Mouse (Mus musculus): ENCODE results near the gene Evi5. TPM values are rescaled to one million over a fixed set of nuclear protein-coding genes. Genes with fewer than 3 reads are reported as not detected.

Gene Evi5
- polyA plus RNA-seq, 1 experiment from 2014 or later, result 57.4 TPM

DNA sequence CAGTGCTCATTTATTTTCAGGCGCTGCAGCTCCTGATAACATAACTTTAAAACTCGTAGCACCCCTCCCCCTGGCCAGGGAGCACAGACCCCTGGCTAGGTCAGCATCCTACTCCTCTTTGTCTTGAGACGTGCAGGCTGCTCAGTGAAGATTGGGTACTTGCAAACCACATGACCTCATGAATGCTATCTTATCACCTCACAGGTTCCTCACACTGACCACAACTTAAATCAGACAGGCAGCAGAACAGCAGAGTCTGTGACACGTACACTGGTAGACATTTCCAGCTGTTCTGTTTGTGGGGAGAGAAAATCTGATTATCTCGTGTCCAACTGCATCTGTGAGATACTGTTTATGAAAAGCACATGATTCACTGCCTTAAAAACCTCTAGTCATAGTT, 115.8 kb downstream of the Evi5 start:
- Histone ChIP-seq H3K36me3 (replicated peaks) (no peaks in the 10 kb centered on the region), H3K4me2 (no peak overlapping the region), H3K9me3 (no peaks in the 10 kb centered on the region), H3K4me3 (replicated peaks) (no peak overlapping the region), H3K4me1 (no peaks in the 10 kb centered on the region), H3K9ac (no peak overlapping the region), H3K27me3 (no peaks in the 10 kb centered on the region), H3K27ac (no peak overlapping the region)
- ATAC-seq (ENCODE audit: low FRiP score), result no peak
- WGBS, result 72% methylated on average over 5 of the region's 5 CpGs

DNA sequence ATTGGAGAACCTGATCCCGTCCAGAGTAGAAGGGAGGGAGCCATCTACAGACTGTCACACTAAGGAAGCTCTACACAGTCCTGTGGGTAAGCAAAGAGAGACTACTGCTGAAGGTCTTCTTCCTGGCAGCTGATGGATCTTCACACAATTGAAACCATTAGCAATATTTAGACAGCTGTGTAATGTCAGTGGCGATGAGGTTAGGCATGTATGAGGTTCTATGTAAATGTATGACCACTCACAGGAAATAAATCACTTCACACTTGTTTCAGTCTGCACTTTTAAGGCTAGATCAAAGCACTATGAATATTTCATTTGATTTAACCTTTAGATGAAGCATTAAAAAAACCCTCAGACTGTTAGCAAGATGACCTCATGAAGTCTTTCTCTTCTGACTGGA, 118.8 kb downstream of the Evi5 start:
- no peaks in the 10 kb centered on the region for H3K4me1 ChIP-seq
- WGBS, result 76% methylated on average over 2 of the region's 2 CpGs
- no peak overlapping the region for H3K9ac ChIP-seq
- H3K36me3 ChIP-seq (replicated peaks), result no peaks in the 10 kb centered on the region
- H3K4me3 ChIP-seq (replicated peaks), result no peak overlapping the region
- H3K4me2 ChIP-seq, result no peak overlapping the region
- H3K27ac ChIP-seq, result no peak overlapping the region
- ATAC-seq (ENCODE audit: low FRiP score), result no peak
- no peaks in the 10 kb centered on the region for H3K27me3 ChIP-seq
- no peaks in the 10 kb centered on the region for H3K9me3 ChIP-seq

DNA sequence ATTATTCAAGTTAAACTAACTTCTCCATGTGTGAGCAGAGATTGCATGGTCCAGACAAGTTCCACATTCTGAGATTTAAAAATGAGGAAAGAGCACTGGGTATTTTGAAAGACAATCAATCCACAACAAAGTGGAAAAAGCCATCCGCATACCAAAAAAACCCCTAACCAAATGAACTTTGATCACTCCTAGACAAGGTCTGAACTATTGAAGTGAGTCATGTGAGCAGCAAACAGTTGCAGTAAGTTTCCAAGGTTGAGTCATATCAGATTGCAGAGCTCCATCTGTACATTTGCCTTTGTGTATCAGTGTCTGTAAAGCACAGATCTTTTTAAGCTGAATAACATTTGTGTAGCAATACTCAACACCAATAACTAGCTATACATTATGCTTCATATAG, 120.2 kb downstream of the Evi5 start:
- no peaks in the 10 kb centered on the region for H3K36me3 ChIP-seq (replicated peaks)
- no peak overlapping the region for H3K4me2 ChIP-seq
- no peak overlapping the region for H3K9ac ChIP-seq
- 97% methylated on average over 1 of the region's 1 CpGs for WGBS
- H3K4me1 ChIP-seq, result no peaks in the 10 kb centered on the region; the same call in 1 of the 2 replicates
- no peaks in the 10 kb centered on the region for H3K9me3 ChIP-seq
- ATAC-seq (ENCODE audit: low FRiP score), result no peak
- H3K27me3 ChIP-seq, result no peaks in the 10 kb centered on the region
- H3K27ac ChIP-seq, result no peak overlapping the region
- no peak overlapping the region for H3K4me3 ChIP-seq (replicated peaks)

DNA sequence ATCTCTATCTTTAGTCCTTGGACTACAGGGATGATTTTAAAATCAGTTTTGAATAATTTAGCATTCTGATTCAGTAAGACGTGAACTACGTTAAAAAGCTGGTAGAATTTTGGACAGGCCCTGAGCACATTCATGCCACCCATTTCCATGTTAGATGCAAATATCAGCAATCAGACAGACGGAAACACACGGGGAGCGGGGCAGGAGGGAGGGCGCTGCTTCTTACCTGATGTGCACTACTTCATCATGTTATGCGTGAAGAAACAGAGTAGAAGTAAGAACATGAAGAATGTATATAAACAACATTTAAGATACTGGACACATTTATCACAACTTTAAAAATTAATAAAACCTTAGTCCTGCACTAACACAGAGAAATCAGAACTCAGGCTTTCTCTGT, 121.3 kb downstream of the Evi5 start:
- Histone ChIP-seq H3K4me3 (replicated peaks) (no peak overlapping the region), H3K9ac (no peak overlapping the region), H3K27ac (no peak overlapping the region), H3K4me2 (no peak overlapping the region), H3K36me3 (replicated peaks) (no peaks in the 10 kb centered on the region), H3K27me3 (no peaks in the 10 kb centered on the region), H3K9me3 (no peaks in the 10 kb centered on the region), H3K4me1 (no peaks in the 10 kb centered on the region; the same call in 1 of the 2 replicates)
- WGBS, result 94% methylated on average over 7 of the region's 7 CpGs
- no peak for ATAC-seq (ENCODE audit: low FRiP score)

DNA sequence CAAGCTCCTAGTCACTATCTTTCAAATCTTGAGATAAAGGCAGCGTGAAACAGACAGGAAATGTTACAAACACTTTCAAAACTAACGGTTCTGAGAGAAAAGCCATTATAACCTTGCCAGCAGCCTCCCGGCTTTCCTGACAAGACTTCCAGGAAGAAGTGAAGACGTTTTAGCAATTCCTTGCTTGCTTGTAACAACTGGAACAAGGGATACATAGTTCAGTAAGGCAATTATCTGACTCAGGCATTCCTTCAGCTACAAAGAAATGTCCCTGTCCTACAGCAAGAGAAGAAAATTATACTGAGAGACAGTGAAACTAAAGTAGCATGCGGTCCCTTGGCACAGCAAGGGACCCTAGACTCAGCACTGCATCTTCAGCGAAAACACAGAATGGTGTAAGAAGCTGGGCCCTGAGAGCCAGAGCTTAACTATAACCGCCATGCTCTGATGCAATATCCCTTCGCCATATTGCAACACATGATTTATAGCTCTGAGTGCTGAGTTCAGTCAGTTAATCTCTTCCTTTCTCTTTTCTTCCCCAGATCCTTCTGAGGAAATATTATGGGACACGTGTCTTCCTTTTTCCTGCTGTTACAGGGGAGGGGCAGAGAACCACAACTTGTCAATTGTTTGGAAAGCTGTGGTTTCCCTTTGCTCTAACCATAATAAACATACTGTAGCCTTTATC, 125.5 kb downstream of the Evi5 start:
- Histone ChIP-seq H3K4me3 (replicated peaks) (no peak overlapping the region), H3K9ac (no peak overlapping the region), H3K27ac (no peak overlapping the region), H3K36me3 (replicated peaks) (no peaks in the 10 kb centered on the region), H3K27me3 (no peaks in the 10 kb centered on the region), H3K9me3 (no peaks in the 10 kb centered on the region), H3K4me2 (no peak overlapping the region), H3K4me1 (no peaks in the 10 kb centered on the region; the same call in 1 of the 2 replicates)
- no peak for ATAC-seq (ENCODE audit: low FRiP score)
- WGBS, result 84% methylated on average over 9 of the region's 9 CpGs

DNA sequence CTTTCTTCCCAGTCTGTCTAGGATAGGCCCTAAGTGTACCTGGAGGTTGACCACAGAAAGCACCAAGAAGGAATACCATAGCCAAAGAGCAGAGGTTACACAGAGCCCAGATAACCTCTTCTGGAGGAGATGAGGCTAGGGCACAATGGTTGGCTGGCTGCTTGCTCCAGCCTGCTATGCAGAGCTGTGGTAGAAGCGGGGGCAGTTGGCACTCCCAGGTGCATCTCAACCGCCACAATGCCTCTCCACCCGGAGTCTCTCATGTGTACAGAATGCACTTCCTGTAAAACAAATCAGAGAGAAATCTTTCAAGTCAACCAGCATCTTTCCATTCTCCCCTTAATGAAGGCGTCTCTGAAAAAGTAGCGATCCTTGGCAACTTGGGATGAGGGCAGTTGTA, 135.9 kb downstream of the Evi5 start:
- Histone ChIP-seq H3K9ac (no peak overlapping the region), H3K9me3 (no peaks in the 10 kb centered on the region), H3K27ac (no peak overlapping the region), H3K4me2 (no peak overlapping the region), H3K4me3 (replicated peaks) (no peak overlapping the region), H3K36me3 (replicated peaks) (no peaks in the 10 kb centered on the region), H3K4me1 (no peaks in the 10 kb centered on the region), H3K27me3 (0 out of 2 replicates have a peak, but pooled peaks cover 3% of the 10 kb centered on the region)
- no peak for ATAC-seq (ENCODE audit: low FRiP score)
- 91% methylated on average over 5 of the region's 5 CpGs for WGBS

DNA sequence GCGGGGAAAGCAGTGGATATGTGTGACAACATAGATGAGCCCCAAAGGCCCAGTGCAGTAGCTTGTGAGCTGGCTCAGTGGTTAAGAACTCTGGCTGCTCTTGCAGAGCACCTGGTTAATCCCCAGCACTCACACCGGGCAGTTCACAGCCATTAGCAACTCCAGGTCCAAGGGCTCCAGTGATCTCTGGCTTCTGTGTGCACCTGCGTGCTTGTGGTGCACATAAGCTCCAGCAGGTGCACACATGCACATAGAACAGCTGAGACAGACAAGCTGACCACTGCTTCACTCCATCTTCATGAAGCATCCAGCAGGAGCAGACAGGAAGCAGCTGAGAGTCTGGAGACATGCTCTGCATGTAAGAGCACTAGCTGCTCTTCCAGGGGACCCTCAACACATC, 136.6 kb downstream of the Evi5 start:
- H3K4me3 ChIP-seq (replicated peaks), result no peak overlapping the region
- no peak overlapping the region for H3K4me2 ChIP-seq
- no peaks in the 10 kb centered on the region for H3K9me3 ChIP-seq
- H3K4me1 ChIP-seq, result no peaks in the 10 kb centered on the region
- H3K9ac ChIP-seq, result no peak overlapping the region
- no peak for ATAC-seq (ENCODE audit: low FRiP score)
- 0 out of 2 replicates have a peak, but pooled peaks cover 3% of the 10 kb centered on the region for H3K27me3 ChIP-seq
- 83% methylated on average over 3 of the region's 3 CpGs for WGBS
- H3K27ac ChIP-seq, result no peak overlapping the region
- no peaks in the 10 kb centered on the region for H3K36me3 ChIP-seq (replicated peaks)

DNA sequence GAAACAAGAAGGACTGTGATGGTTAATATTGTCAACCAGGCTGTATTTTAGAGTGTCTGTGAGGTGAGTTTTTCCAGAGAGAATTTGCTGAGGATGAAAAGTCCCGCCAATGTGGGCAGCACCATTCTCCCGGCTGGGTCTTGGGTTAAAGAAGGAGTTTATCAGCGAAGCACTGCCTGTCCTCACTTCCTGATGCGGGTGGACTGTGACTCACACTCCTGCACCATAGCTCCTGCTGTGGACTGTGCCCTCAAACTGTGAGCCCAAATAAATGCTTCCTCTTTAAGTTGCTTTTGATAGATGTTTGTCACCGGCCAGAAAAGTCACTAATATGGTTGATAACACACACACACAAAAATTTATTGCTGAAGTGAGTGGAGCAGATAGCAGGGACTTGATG, 138.7 kb downstream of the Evi5 start:
- H3K4me2 ChIP-seq, result no peak overlapping the region
- H3K4me3 ChIP-seq (replicated peaks), result no peak overlapping the region
- H3K27me3 ChIP-seq, result peaks cover 11% of the 10 kb centered on the region
- no peaks in the 10 kb centered on the region for H3K4me1 ChIP-seq
- no peak overlapping the region for H3K9ac ChIP-seq
- H3K36me3 ChIP-seq (replicated peaks), result no peaks in the 10 kb centered on the region
- 90% methylated on average over 5 of the region's 5 CpGs for WGBS
- ATAC-seq (ENCODE audit: low FRiP score), result no peak
- H3K9me3 ChIP-seq, result no peaks in the 10 kb centered on the region
- no peak overlapping the region for H3K27ac ChIP-seq

DNA sequence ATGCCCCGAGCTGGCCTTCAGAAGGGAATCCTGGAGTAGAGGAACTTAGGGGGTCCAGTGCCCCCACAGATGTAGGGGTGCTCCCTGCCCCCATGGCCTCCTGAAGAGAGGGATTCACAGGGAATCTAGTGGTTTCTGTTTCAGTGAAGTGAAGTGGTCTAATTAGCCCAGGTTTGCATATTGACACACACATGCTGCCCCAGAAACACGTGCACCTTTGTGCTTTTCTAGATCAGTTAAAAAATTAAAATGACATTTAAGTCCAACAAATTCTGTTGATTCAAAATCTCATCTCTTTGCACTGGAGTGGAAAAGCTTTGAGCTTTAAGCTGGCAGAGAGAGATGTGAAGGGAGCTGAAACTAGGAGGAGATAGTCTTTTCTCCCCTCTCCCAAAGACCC, 143.1 kb downstream of the Evi5 start:
- 29% methylated on average over 2 of the region's 2 CpGs for WGBS
- H3K27me3 ChIP-seq, result peaks cover 41% of the 10 kb centered on the region

DNA sequence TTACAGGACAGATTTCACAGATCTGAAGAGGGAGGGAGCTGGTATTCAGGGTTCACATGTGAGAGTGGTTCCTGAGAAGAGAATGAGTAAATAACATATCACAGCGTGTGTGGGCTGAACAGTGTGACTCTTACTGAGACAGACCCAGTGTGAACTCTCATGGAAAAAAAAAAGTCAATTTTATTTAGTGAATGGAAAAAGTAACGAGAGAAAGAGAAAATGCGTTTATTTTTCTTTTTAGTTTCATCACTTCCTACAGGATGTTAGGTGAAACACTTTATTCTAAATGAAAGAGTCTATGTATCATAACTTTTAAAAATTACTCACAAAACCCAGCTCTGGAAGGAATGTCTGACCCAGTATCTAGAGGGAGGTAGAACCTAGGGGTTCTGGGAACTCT, 143.5 kb downstream of the Evi5 start:
- Histone ChIP-seq H3K27ac (no peak overlapping the region), H3K36me3 (replicated peaks) (no peaks in the 10 kb centered on the region), H3K4me1 (peaks cover 5% of the 10 kb centered on the region), H3K4me2 (no peak overlapping the region), H3K9me3 (no peaks in the 10 kb centered on the region), H3K27me3 (peaks cover 46% of the 10 kb centered on the region), H3K4me3 (replicated peaks) (no peak overlapping the region), H3K9ac (no peak overlapping the region)
- WGBS, result 48% methylated on average over 3 of the region's 3 CpGs
- no peak for ATAC-seq (ENCODE audit: low FRiP score)

More for the DNA sequence above, 143.1 kb downstream of the Evi5 start:
- Histone ChIP-seq H3K4me3 (replicated peaks) (no peak overlapping the region), H3K9me3 (no peaks in the 10 kb centered on the region), H3K4me1 (peaks cover under 1% of the 10 kb centered on the region; the same call in 1 of the 2 replicates), H3K4me2 (no peak overlapping the region), H3K9ac (no peak overlapping the region), H3K27ac (no peak overlapping the region), H3K36me3 (replicated peaks) (no peaks in the 10 kb centered on the region)
- ATAC-seq (ENCODE audit: low FRiP score), result no peak

DNA sequence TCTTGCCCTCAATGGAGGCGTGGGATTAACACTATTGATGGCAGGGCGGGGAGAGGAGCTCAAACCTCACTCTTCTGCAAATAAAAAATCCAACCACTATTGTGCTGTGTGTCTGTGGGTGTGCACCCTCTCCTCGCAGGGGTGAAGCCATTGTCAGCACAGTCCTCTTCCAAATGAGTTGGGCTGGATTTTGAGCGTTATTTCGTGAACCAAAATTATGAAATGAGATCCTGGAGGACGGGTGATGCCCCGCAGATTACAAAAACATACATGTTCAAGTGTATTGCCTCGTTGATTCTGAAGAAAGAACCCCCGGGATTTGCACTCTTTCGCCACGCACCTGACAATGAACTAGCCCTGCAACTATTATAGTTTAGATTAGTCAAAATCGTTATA, 147.9 kb downstream of the Evi5 start:
- Histone ChIP-seq H3K27ac (no peak overlapping the region), H3K4me3 (replicated peaks) (peak overlapping the region; percentile 25; the same call in 1 of the 2 replicates), H3K4me1 (peaks cover 39% of the 10 kb centered on the region), H3K36me3 (replicated peaks) (no peaks in the 10 kb centered on the region), H3K4me2 (peak overlapping the region; percentile 45), H3K9me3 (no peaks in the 10 kb centered on the region), H3K27me3 (peaks cover 82% of the 10 kb centered on the region), H3K9ac (no peak overlapping the region)
- 12% methylated on average over 12 of the region's 12 CpGs for WGBS
- no peak for ATAC-seq (ENCODE audit: low FRiP score)

DNA sequence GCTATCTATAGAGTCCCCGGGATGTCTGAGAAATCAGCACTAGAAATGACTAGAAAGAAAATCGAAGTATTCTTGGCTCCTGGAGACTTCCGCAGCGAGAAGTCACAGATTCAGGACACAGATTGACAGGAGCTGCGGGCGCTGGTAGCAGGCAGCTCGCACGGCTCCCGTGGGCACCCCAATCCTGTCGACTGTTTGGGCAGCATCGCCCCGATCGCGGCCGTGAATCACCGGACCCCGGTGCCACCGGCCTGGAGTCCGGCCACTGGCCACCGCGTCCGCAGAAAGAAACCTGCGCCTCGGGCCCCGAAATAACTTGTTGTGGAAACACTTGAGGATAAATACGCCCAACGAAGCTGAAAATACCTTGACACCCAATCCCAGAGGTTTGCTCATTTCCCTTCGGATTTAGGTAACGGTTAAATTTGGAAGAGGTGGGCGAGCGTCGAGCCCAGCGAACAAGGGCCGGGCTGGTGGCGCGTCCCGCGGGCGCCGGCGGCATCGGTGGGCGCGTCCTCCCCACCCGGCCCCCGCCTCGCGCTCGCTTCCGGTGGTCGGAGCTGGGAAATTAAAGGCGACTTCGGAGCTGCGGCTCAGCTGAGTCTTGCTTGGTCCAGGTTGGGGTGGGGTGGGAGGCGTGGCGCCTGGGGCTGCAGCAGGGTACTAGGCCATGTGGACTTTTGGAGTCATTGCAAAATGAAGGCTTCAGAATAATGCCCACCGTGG, 148.5 kb downstream of the Evi5 start:
- H3K4me2 ChIP-seq, result peak overlapping the region; percentile 45
- peaks cover 84% of the 10 kb centered on the region for H3K27me3 ChIP-seq
- no peak overlapping the region for H3K27ac ChIP-seq
- H3K9ac ChIP-seq, result no peak overlapping the region
- peaks cover 43% of the 10 kb centered on the region for H3K4me1 ChIP-seq
- under 1% methylated on average over 57 of the region's 57 CpGs for WGBS
- no peak for ATAC-seq (ENCODE audit: low FRiP score)
- H3K9me3 ChIP-seq, result no peaks in the 10 kb centered on the region
- no peaks in the 10 kb centered on the region for H3K36me3 ChIP-seq (replicated peaks)
- peak overlapping the region; percentile 25 for H3K4me3 ChIP-seq (replicated peaks)
